Mouse (Mus musculus): ENCODE results near the gene Ephb2.

- TF ChIP-seq GATA1 (IDR thresholded peaks at IDR 0.05; ENCODE audit: low read length) (no peak), TAL1 (IDR thresholded peaks at IDR 0.05; ENCODE audit: low read length) (no peak)
Measured at GRCm38 (mm10) chr4:136808478-136808877, 27.3 kb downstream of the Ephb2 start.
